Mouse (Mus musculus) cortical plate, adult 2 months (tissue): ENCODE measurements around the gene Grhl3.

Source experiments
- CTCF ChIP-seq: fragments of 200-500 bp; IDR thresholded peaks from 2 replicates; pipeline ENCODE4 v1.5.1; 2011; ENCODE audit warnings: mild to moderate bottlenecking, control low read depth, low read length; ENCODE audit not compliant: insufficient read depth; ENCODE audit errors: extremely low read depth
- POLR2A ChIP-seq: fragments of 200-500 bp; IDR thresholded peaks from 2 replicates; pipeline ENCODE4 v1.6.1; 2011; ENCODE audit warnings: mild to moderate bottlenecking, low read length, control low read depth; ENCODE audit not compliant: insufficient read depth; ENCODE audit errors: extremely low read depth

- TF ChIP-seq CTCF (no peak), POLR2A (no peak)
Observed at GRCm38 (mm10) chr4:135533001-135533400, 40.4 kb downstream of the Grhl3 start.
